Mouse (Mus musculus) right cerebral cortex, postnatal 25 days (tissue): ENCODE measurements around the gene Cnpy2.
A peak's percentile ranks its signal among the peaks of the same experiment; 100 is the strongest.
"Not testable (repeated sequence)": the region's sequence is repeated elsewhere in the genome, so short reads cannot be mapped to it uniquely, and the experiment has no call there.

Experiments used
- DNase-seq: peaks from one replicate; pipeline ENCODE4 v3.0.0; 2022

Cnpy2 gene

GRCm38 (mm10) chr10:128321641-128322040, 618 bp upstream of the Cnpy2 start:
- DNase-seq = no peak

GRCm38 (mm10) chr10:128323516-128323915, 1.3 kb downstream of the Cnpy2 start:
- no peak for DNase-seq

GRCm38 (mm10) chr10:128326825-128327224, 4.6 kb downstream of the Cnpy2 start:
- no peak for DNase-seq

- DNase-seq = no peak
Observed at GRCm38 (mm10) chr10:128327610-128328009, 5.4 kb downstream of the Cnpy2 start.

- not testable (repeated sequence) for DNase-seq
Observed at GRCm38 (mm10) chr10:128332358-128333249, 10.3 kb downstream of the Cnpy2 start.

GRCm38 (mm10) chr10:128335582-128335981, 13.3 kb downstream of the Cnpy2 start:
- DNase-seq = peak; percentile 31

GRCm38 (mm10) chr10:128336195-128336594, 13.9 kb downstream of the Cnpy2 start:
- no peak for DNase-seq

- DNase-seq = no peak
Observed at GRCm38 (mm10) chr10:128336597-128336996, 14.3 kb downstream of the Cnpy2 start.

- DNase-seq = peak; percentile 96
Observed at GRCm38 (mm10) chr10:128337306-128338181, 15.3 kb downstream of the Cnpy2 start, which contains the start of gene Cs. TSS of gene Cs (plus strand) at chr10:128337734.

GRCm38 (mm10) chr10:128338415-128338814, 16.2 kb downstream of the Cnpy2 start:
- no peak for DNase-seq

GRCm38 (mm10) chr10:128338948-128339347, 16.7 kb downstream of the Cnpy2 start:
- no peak for DNase-seq

- DNase-seq = no peak
Observed at GRCm38 (mm10) chr10:128340257-128340656, 18.0 kb downstream of the Cnpy2 start.

- DNase-seq = no peak
Observed at GRCm38 (mm10) chr10:128343436-128343835, 21.2 kb downstream of the Cnpy2 start.

GRCm38 (mm10) chr10:128344568-128345275, 22.5 kb downstream of the Cnpy2 start:
- peak; percentile 56 for DNase-seq

- DNase-seq = no peak
Observed at GRCm38 (mm10) chr10:128347541-128347940, 25.3 kb downstream of the Cnpy2 start.

GRCm38 (mm10) chr10:128358796-128359195, 36.5 kb downstream of the Cnpy2 start:
- no peak for DNase-seq

GRCm38 (mm10) chr10:128359226-128359625, 37.0 kb downstream of the Cnpy2 start:
- no peak for DNase-seq

- no peak for DNase-seq
Observed at GRCm38 (mm10) chr10:128361836-128362235, 39.6 kb downstream of the Cnpy2 start.

- DNase-seq = no peak
Observed at GRCm38 (mm10) chr10:128362568-128362967, 40.3 kb downstream of the Cnpy2 start.

GRCm38 (mm10) chr10:128367899-128368401, 45.7 kb downstream of the Cnpy2 start:
- DNase-seq = peak; percentile 19

- DNase-seq = peak; percentile 95
Observed at GRCm38 (mm10) chr10:128368402-128369217, 46.4 kb downstream of the Cnpy2 start, which contains the start of gene Coq10a. TSS of gene Coq10a (minus strand) at chr10:128368997.

GRCm38 (mm10) chr10:128369218-128369543, 46.9 kb downstream of the Cnpy2 start:
- DNase-seq = no peak
